Mouse (Mus musculus) brain, embryonic 14.5 days (tissue): Measurements from ENCODE around the gene P2ry6.

Experiments
- CTCF ChIP-seq: fragments of 200-500 bp; IDR thresholded peaks from 2 replicates; pipeline ENCODE4 v1.5.1; 2012; ENCODE audit warnings: inconsistent platforms, mild to moderate bottlenecking, moderate library complexity, borderline replicate concordance; ENCODE audit not compliant: insufficient read depth, insufficient read length; ENCODE audit errors: extremely low read depth
- POLR2A ChIP-seq: fragments of 200-500 bp; IDR thresholded peaks from 2 replicates; pipeline ENCODE4 v1.6.1; 2012; ENCODE audit warnings: mild to moderate bottlenecking, inconsistent platforms, borderline replicate concordance; ENCODE audit not compliant: poor library complexity, insufficient read depth, insufficient read length, severe bottlenecking; ENCODE audit errors: extremely low read depth

DNA sequence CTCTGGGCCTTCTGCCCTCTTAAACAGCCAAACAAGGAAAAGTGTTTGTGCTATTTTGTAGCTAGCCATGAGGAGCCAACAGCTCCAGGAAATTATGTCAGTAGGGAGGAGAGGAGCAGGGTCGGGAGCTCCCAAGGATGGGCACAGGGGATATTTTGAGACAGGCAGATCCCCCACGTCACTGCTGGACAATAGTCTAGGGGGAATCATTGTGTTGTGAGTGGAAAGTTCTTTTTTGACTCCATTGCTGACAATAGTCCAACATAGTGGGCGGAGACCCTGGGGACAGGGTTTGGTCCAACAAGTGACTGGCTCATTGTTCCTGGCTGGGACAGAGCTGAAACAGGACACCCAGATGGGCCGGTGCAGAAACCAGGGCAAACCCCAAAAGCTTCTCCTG is 18.7 kb upstream of the P2ry6 start:
- TF ChIP-seq POLR2A (no peak), CTCF (no peak)
